Mouse (Mus musculus) hindbrain, postnatal 0 days (tissue): ENCODE measurements around the gene Dhx58. TPM values are rescaled to one million over a fixed set of nuclear protein-coding genes. Genes with fewer than 3 reads are reported as not detected.
A peak's percentile ranks its signal among the peaks of the same experiment; 100 is the strongest.

ENCODE experiments used
- ATAC-seq: fragments of 200-750 bp; cut with Nextera tagmentation; 2 replicates; pipeline ENCODE4 v1.8.0; 2017; ENCODE audit warnings: mild to moderate bottlenecking, moderate TSS enrichment, moderate library complexity
- DNase-seq: peaks from one replicate; pipeline ENCODE4 v3.0.0-alpha.2; 2015; ENCODE audit warnings: low spot score
- H3K27ac ChIP-seq: fragments of 300-500 bp; sonication (generic); 2 replicates; pipeline ENCODE4 v1.5.1; 2014; ENCODE audit warnings: mild to moderate bottlenecking
- H3K27me3 ChIP-seq: fragments of 300-500 bp; sonication (generic); 2 replicates; pipeline ENCODE4 v1.6.1; 2014; ENCODE audit warnings: low read length, mixed read lengths; ENCODE audit not compliant: insufficient read depth
- H3K36me3 ChIP-seq: fragments of 300-500 bp; sonication (generic); 2 replicates; pipeline ENCODE4 v1.6.1; 2014; ENCODE audit warnings: low read length, mixed read lengths; ENCODE audit not compliant: insufficient read depth
- H3K4me1 ChIP-seq: fragments of 300-500 bp; sonication (generic); 2 replicates; pipeline ENCODE4 v1.6.1; 2014; ENCODE audit warnings: antibody characterized with exemption, low read length, mixed read lengths; ENCODE audit not compliant: insufficient read depth
- H3K4me2 ChIP-seq: fragments of 300-500 bp; sonication (generic); 2 replicates; pipeline ENCODE4 v1.6.1; 2014; ENCODE audit warnings: low read depth, mild to moderate bottlenecking, low read length, moderate library complexity, mixed read lengths
- H3K4me3 ChIP-seq: fragments of 300-500 bp; sonication (generic); 2 replicates; pipeline ENCODE4 v1.5.1; 2014; ENCODE audit warnings: low read length
- H3K9ac ChIP-seq: fragments of 300-500 bp; sonication (generic); replicated peaks from 2 replicates; pipeline ENCODE4 v1.6.1; 2014; ENCODE audit warnings: mild to moderate bottlenecking, low read length, moderate library complexity, mixed read lengths
- H3K9me3 ChIP-seq: fragments of 300-500 bp; sonication (generic); 2 replicates; pipeline ENCODE4 v1.6.1; 2016; ENCODE audit warnings: low read length, mixed read lengths
- CTCF ChIP-seq: IDR thresholded peaks from 2 replicates; pipeline ENCODE4 v1.5.1; 2016; ENCODE audit warnings: antibody characterized with exemption, control low read depth, low read depth
- WGBS: fragments of 180-500 bp; shearing (Covaris S2); extraction: QIAGEN DNeasy Blood & Tissue Kit; methylation state at CpG from one replicate; pipeline ENCODE4 v1.1.7; 2014; 5-methylcytosine and 5-hydroxymethylcytosine counted together
- polyA plus RNA-seq: library from polyadenylated mRNA; unstranded; fragments of >200 nt; fragmentation: Nextera tagmentation; extraction: Ambion mirVana; gene quantifications from 2 replicates; pipeline ENCODE4 v1.2.1, GENCODE M21; 2015
- total RNA-seq: library from RNA; depleted of rRNA; stranded (reverse); fragments of >200 nt; gene quantifications from 2 replicates; pipeline ENCODE4 v1.2.3, GENCODE M21; 2014

Dhx58 gene
- total and polyA plus RNA-seq, 2 experiments from 2014 or later, result 1.2 to 2.7 TPM

- H3K27ac ChIP-seq, result no peak overlapping the region
- no peaks in the 10 kb centered on the region for H3K9me3 ChIP-seq
- DNase-seq (peak; percentile 79), ATAC-seq (peak; percentile 52; the same call in 1 of the 2 replicates)
- peaks cover 3% of the 10 kb centered on the region; the same call in 1 of the 2 replicates for H3K36me3 ChIP-seq
- H3K4me2 ChIP-seq, result no peak overlapping the region
- TF ChIP-seq CTCF, result peak; percentile 84
- H3K27me3 ChIP-seq, result no peaks in the 10 kb centered on the region
- 10% methylated on average over 6 of the region's 6 CpGs for WGBS
- H3K9ac ChIP-seq, result no peak overlapping the region
- no peak overlapping the region for H3K4me3 ChIP-seq
- no peaks in the 10 kb centered on the region for H3K4me1 ChIP-seq
These were observed 41.0 kb upstream of the Dhx58 start for GRCm38 (mm10) chr11:100745085-100745484.

GRCm38 (mm10) chr11:100741348-100741747 lies 37.3 kb upstream of the Dhx58 start:
- no peak for ATAC-seq
- no peak for DNase-seq
- Histone ChIP-seq H3K9me3 (no peaks in the 10 kb centered on the region), H3K9ac (no peak overlapping the region), H3K36me3 (no peaks in the 10 kb centered on the region), H3K4me2 (no peak overlapping the region), H3K27me3 (no peaks in the 10 kb centered on the region), H3K4me3 (no peak overlapping the region), H3K4me1 (peaks cover 9% of the 10 kb centered on the region), H3K27ac (no peak overlapping the region)
- no peak for TF ChIP-seq CTCF
- 62% methylated on average over 6 of the region's 6 CpGs for WGBS

- peak overlapping the region; percentile 83 for H3K27ac ChIP-seq
- peak overlapping the region; percentile 44 for H3K9ac ChIP-seq
- no peak for ATAC-seq
These were observed 34.7 kb upstream of the Dhx58 start for GRCm38 (mm10) chr11:100738749-100739148.

GRCm38 (mm10) chr11:100738066-100738604 lies 34.1 kb upstream of the Dhx58 start, which contains the start of gene Rab5c:
Rab5c (minus strand) TSS chr11:100738215.
- peak within 1 kb of the TSS; percentile 84 for H3K4me2 ChIP-seq
- no peaks in the 10 kb centered on the region for H3K36me3 ChIP-seq
- DNase-seq, result peak; percentile 99
- H3K4me3 ChIP-seq, result peak within 1 kb of the TSS; percentile 84
- peak; percentile 99 for ATAC-seq
- under 1% methylated on average over 39 of the region's 39 CpGs for WGBS
- H3K27ac ChIP-seq, result peak within 1 kb of the TSS; percentile 83
- no peaks in the 10 kb centered on the region for H3K9me3 ChIP-seq
- peaks cover 13% of the 10 kb centered on the region for H3K4me1 ChIP-seq
- peak within 1 kb of the TSS; percentile 73 for H3K9ac ChIP-seq
- no peaks in the 10 kb centered on the region for H3K27me3 ChIP-seq
- peak; percentile 37; the same call in 1 of the 2 replicates for TF ChIP-seq CTCF

More at GRCm38 (mm10) chr11:100738749-100739148, 34.7 kb upstream of the Dhx58 start:
- no peak for TF ChIP-seq CTCF
- Histone ChIP-seq H3K4me1 (peaks cover 13% of the 10 kb centered on the region), H3K9me3 (no peaks in the 10 kb centered on the region), H3K27me3 (no peaks in the 10 kb centered on the region), H3K36me3 (no peaks in the 10 kb centered on the region), H3K4me3 (peak overlapping the region; percentile 84), H3K4me2 (peak overlapping the region; percentile 56)
- DNase-seq, result no peak
- WGBS, result 9% methylated on average over 5 of the region's 5 CpGs

- Histone ChIP-seq H3K27ac (peak overlapping the region; percentile 72; the same call in 1 of the 2 replicates), H3K4me1 (peaks cover 13% of the 10 kb centered on the region), H3K9ac (peak overlapping the region; percentile 73), H3K27me3 (no peaks in the 10 kb centered on the region), H3K4me3 (peak overlapping the region; percentile 84), H3K4me2 (peak overlapping the region; percentile 84), H3K36me3 (no peaks in the 10 kb centered on the region), H3K9me3 (no peaks in the 10 kb centered on the region)
- no peak for ATAC-seq
- WGBS, result 3% methylated on average over 13 of the region's 13 CpGs
- no peak for DNase-seq
- no peak for TF ChIP-seq CTCF
These were observed 33.1 kb upstream of the Dhx58 start for GRCm38 (mm10) chr11:100737105-100737733.

- ATAC-seq (no peak), DNase-seq (no peak)
- peak overlapping the region; percentile 84 for H3K4me2 ChIP-seq
- peak overlapping the region; percentile 84 for H3K4me3 ChIP-seq
- H3K9ac ChIP-seq, result peak overlapping the region; percentile 73; the same call in 1 of the 2 replicates
- no peak for TF ChIP-seq CTCF
- 85% methylated on average over 4 of the region's 4 CpGs for WGBS
- no peaks in the 10 kb centered on the region for H3K27me3 ChIP-seq
- no peaks in the 10 kb centered on the region for H3K9me3 ChIP-seq
- no peak overlapping the region for H3K27ac ChIP-seq
- H3K36me3 ChIP-seq, result no peaks in the 10 kb centered on the region
- H3K4me1 ChIP-seq, result peaks cover 13% of the 10 kb centered on the region
These were observed 32.6 kb upstream of the Dhx58 start for GRCm38 (mm10) chr11:100736746-100737080.
